Mouse (Mus musculus) cortical plate, adult 2 months (tissue): ENCODE measurements around the gene Rnf224. TPM values are rescaled to one million over a fixed set of nuclear protein-coding genes. Genes with fewer than 3 reads are reported as not detected.

Source experiments
- H3K27ac ChIP-seq: fragments of 200-500 bp; 2 replicates; pipeline ENCODE4 v1.5.1; 2012; ENCODE audit warnings: low read length, control low read depth, inconsistent platforms; ENCODE audit not compliant: insufficient read depth
- H3K4me1 ChIP-seq: fragments of 200-500 bp; 2 replicates; pipeline ENCODE4 v1.6.1; 2011; ENCODE audit warnings: low read length; ENCODE audit not compliant: control insufficient read depth, insufficient read depth
- H3K4me3 ChIP-seq: fragments of 200-500 bp; 2 replicates; pipeline ENCODE4 v1.5.1; 2011; ENCODE audit warnings: mild to moderate bottlenecking, low read length, control low read depth; ENCODE audit not compliant: insufficient read depth
- CTCF ChIP-seq: fragments of 200-500 bp; IDR thresholded peaks from 2 replicates; pipeline ENCODE4 v1.5.1; 2011; ENCODE audit warnings: mild to moderate bottlenecking, control low read depth, low read length; ENCODE audit not compliant: insufficient read depth; ENCODE audit errors: extremely low read depth
- POLR2A ChIP-seq: fragments of 200-500 bp; IDR thresholded peaks from 2 replicates; pipeline ENCODE4 v1.6.1; 2011; ENCODE audit warnings: mild to moderate bottlenecking, low read length, control low read depth; ENCODE audit not compliant: insufficient read depth; ENCODE audit errors: extremely low read depth
- polyA plus RNA-seq: library from polyadenylated mRNA; depleted of rRNA; stranded (reverse); fragments of >200 nt; gene quantifications from 2 replicates; pipeline ENCODE4 v1.2.3, GENCODE M21; 2012

Gene Rnf224
- polyA plus RNA-seq, 1 experiment = not detected

- Histone ChIP-seq H3K27ac (no peak overlapping the region), H3K4me3 (no peak overlapping the region), H3K4me1 (peaks cover 4% of the 10 kb centered on the region; the same call in 1 of the 2 replicates)
- TF ChIP-seq CTCF (no peak), POLR2A (no peak; the same call in 1 of the 2 replicates)
Measured at GRCm38 (mm10) chr2:25221331-25221772, 15.2 kb downstream of the Rnf224 start.

- TF ChIP-seq POLR2A (no peak), CTCF (no peak)
- Histone ChIP-seq H3K4me3 (no peak within 1 kb of the TSS), H3K27ac (no peak within 1 kb of the TSS), H3K4me1 (0 out of 2 replicates have a peak, but pooled peaks cover 1% of the 10 kb centered on the region)
Measured at GRCm38 (mm10) chr2:25218445-25218844, 18.1 kb downstream of the Rnf224 start, which contains the start of gene Fam166a. Gene Fam166a (plus strand): TSS chr2:25218745.

GRCm38 (mm10) chr2:25217666-25218065 is 18.9 kb downstream of the Rnf224 start:
- TF ChIP-seq CTCF (no peak), POLR2A (no peak)
- Histone ChIP-seq H3K27ac (no peak overlapping the region), H3K4me1 (no peaks in the 10 kb centered on the region), H3K4me3 (no peak overlapping the region)

- Histone ChIP-seq H3K27ac (no peak within 1 kb of the TSS), H3K4me1 (peaks cover 5% of the 10 kb centered on the region; the same call in 1 of the 2 replicates), H3K4me3 (no peak within 1 kb of the TSS)
- TF ChIP-seq CTCF (no peak), POLR2A (no peak)
Measured at GRCm38 (mm10) chr2:25214444-25214843, 22.1 kb downstream of the Rnf224 start, which contains the start of gene Stpg3. Gene Stpg3 (minus strand): TSS chr2:25214637.

- peaks cover 8% of the 10 kb centered on the region; the same call in 1 of the 2 replicates for H3K4me1 ChIP-seq
- no peak for TF ChIP-seq POLR2A
- no peak for TF ChIP-seq CTCF
- no peak overlapping the region for H3K27ac ChIP-seq
- no peak overlapping the region for H3K4me3 ChIP-seq
Measured at GRCm38 (mm10) chr2:25213266-25213865, 23.2 kb downstream of the Rnf224 start.

- TF ChIP-seq CTCF (no peak), POLR2A (peak; percentile 60; the same call in 1 of the 2 replicates)
- Histone ChIP-seq H3K4me3 (peak within 1 kb of the TSS; percentile 99), H3K27ac (peak within 1 kb of the TSS; percentile 75), H3K4me1 (peaks cover 8% of the 10 kb centered on the region; the same call in 1 of the 2 replicates)
Measured at GRCm38 (mm10) chr2:25211121-25211670, 25.4 kb downstream of the Rnf224 start, which contains the start of gene Nelfb. Gene Nelfb (minus strand): TSS chr2:25211489.

- H3K27ac ChIP-seq = peak overlapping the region; percentile 75
- peak overlapping the region; percentile 99 for H3K4me3 ChIP-seq
- H3K4me1 ChIP-seq = peaks cover 8% of the 10 kb centered on the region; the same call in 1 of the 2 replicates
- TF ChIP-seq CTCF (no peak), POLR2A (peak; percentile 17; the same call in 1 of the 2 replicates)
Measured at GRCm38 (mm10) chr2:25210686-25211085, 25.9 kb downstream of the Rnf224 start.

- TF ChIP-seq POLR2A = no peak
- TF ChIP-seq CTCF = no peak
- Histone ChIP-seq H3K4me3 (no peak overlapping the region), H3K27ac (no peak overlapping the region), H3K4me1 (peaks cover 8% of the 10 kb centered on the region; the same call in 1 of the 2 replicates)
Measured at GRCm38 (mm10) chr2:25207593-25207992, 29.0 kb downstream of the Rnf224 start.

- no peak for TF ChIP-seq POLR2A
- no peak for TF ChIP-seq CTCF
- no peak overlapping the region for H3K27ac ChIP-seq
- H3K4me3 ChIP-seq = no peak overlapping the region
- no peaks in the 10 kb centered on the region for H3K4me1 ChIP-seq
Measured at GRCm38 (mm10) chr2:25203631-25204214, 32.9 kb downstream of the Rnf224 start.

- Histone ChIP-seq H3K4me1 (no peaks in the 10 kb centered on the region), H3K27ac (no peak overlapping the region)
Measured at GRCm38 (mm10) chr2:25200631-25201030, 36.0 kb downstream of the Rnf224 start.

More at GRCm38 (mm10) chr2:25200631-25201030, 36.0 kb downstream of the Rnf224 start:
- no peak overlapping the region for H3K4me3 ChIP-seq
- no peak for TF ChIP-seq CTCF
- TF ChIP-seq POLR2A = no peak
